Mouse (Mus musculus): ENCODE measurements around the gene Suclg1. TPM values are rescaled to one million over a fixed set of nuclear protein-coding genes. Genes with fewer than 3 reads are reported as not detected.

Gene Suclg1
- 558 TPM for polyA plus RNA-seq (2014; fragmentation: Illumina TruSeq; extraction: RNeasy Lipid Tissue Mini Kit (QIAGEN cat#74804); ENCODE audit: low read depth, low replicate concordance)

GRCm38 (mm10) chr6:73248237-73249048, at the start of gene Suclg1:
Suclg1 (plus strand) TSS chr6:73248382.

GRCm38 (mm10) chr6:73221189-73221957, 26.8 kb upstream of the Suclg1 start, which contains the start of gene Dnah6:
Dnah6 (minus strand) TSS chr6:73221651.

Other genes with a start within 250 kb of the Suclg1 start
- 0.08 TPM for gene Dnah6, start 26.7 kb upstream of the Suclg1 start, polyA plus RNA-seq (2014; fragmentation: Illumina TruSeq; extraction: RNeasy Lipid Tissue Mini Kit (QIAGEN cat#74804); ENCODE audit: low read depth, low replicate concordance)
- not detected for gene 4931417E11Rik, start 221.3 kb downstream of the Suclg1 start, polyA plus RNA-seq (2014; fragmentation: Illumina TruSeq; extraction: RNeasy Lipid Tissue Mini Kit (QIAGEN cat#74804); ENCODE audit: low read depth, low replicate concordance)

Measured in heart, adult 10 weeks (tissue).